ENCODE assay signal across 15 mouse cellular contexts in genomic region chr9:48783292-48783691, GRCm38 (mm10). TPM values are rescaled to one million over a fixed set of nuclear protein-coding genes. Genes with fewer than 3 reads are reported as not detected.
A peak's percentile ranks its signal among the peaks of the same experiment; 100 is the strongest.
DNase-seq lines count a peak whose midpoint lies in the region; ATAC-seq and TF ChIP-seq lines count a peak whose summit lies in the region.
"Had no signal": no experiment of that assay in that cellular context is flagged by ENCODE, and none has a peak within 500 bp of the region (broad histone marks: within the 10 kb centered on the region; RNA-seq: fewer than 3 reads in every experiment).

No protein-coding gene starts in this region.

- H3K4me1 ChIP-seq in kidney, embryonic 15.5 days, result peaks cover 8% of the 10 kb centered on the region; the same call in 1 of the 2 replicates
- H3K4me1 ChIP-seq in testis, adult 2 months (ENCODE audit: control insufficient read depth, insufficient read depth, low read length), result peaks cover 2% of the 10 kb centered on the region; the same call in 1 of the 2 replicates
- H3K4me1 ChIP-seq in heart, embryonic 16.5 days (ENCODE audit: control insufficient read depth, insufficient read depth, low read length), result peaks cover 22% of the 10 kb centered on the region

- no peak overlapping the region for H3K4me3 ChIP-seq in kidney, embryonic 15.5 days (replicated peaks)
- no peak overlapping the region for H3K4me3 ChIP-seq in testis, adult 2 months (ENCODE audit: control insufficient read depth, low read depth, low read length)
- H3K4me3 ChIP-seq in heart, embryonic 16.5 days (ENCODE audit: low read length), result no peak overlapping the region
- H3K4me3 ChIP-seq: embryonic facial prominence, embryonic 15.5 days; forebrain, embryonic 12.5 days had no signal

- H3K27ac ChIP-seq in kidney, embryonic 15.5 days, result no peak overlapping the region
- H3K27ac ChIP-seq in testis, adult 2 months (ENCODE audit: control insufficient read depth, insufficient read depth, low read depth, low read length), result peak overlapping the region; percentile 45; the same call in 1 of the 2 replicates
- peak overlapping the region; percentile 34; the same call in 1 of the 2 replicates for H3K27ac ChIP-seq in heart, embryonic 16.5 days (ENCODE audit: low read length)
- H3K27ac ChIP-seq: embryonic facial prominence, embryonic 15.5 days; forebrain, embryonic 12.5 days had no signal

- WGBS in kidney, embryonic 15.5 days, result 68% methylated on average over 4 of the region's 4 CpGs
- WGBS in heart, embryonic 16.5 days, result 29% methylated on average over 4 of the region's 4 CpGs

- no peak for TF ChIP-seq POLR2A in testis, adult 2 months (IDR thresholded peaks at IDR 0.05; ENCODE audit: control insufficient read depth, low read depth, low read length)

- no peaks in the 10 kb centered on the region for H3K9me3 ChIP-seq in kidney, embryonic 15.5 days (replicated peaks)
- no peaks in the 10 kb centered on the region for H3K9me3 ChIP-seq in heart, embryonic 16.5 days (replicated peaks; ENCODE audit: control insufficient read depth, low read length)
- H3K9me3 ChIP-seq: embryonic facial prominence, embryonic 15.5 days; forebrain, embryonic 12.5 days had no signal

- TF ChIP-seq CTCF in testis, adult 2 months (IDR thresholded peaks at IDR 0.05; ENCODE audit: control insufficient read depth, insufficient read depth, insufficient replicate concordance, low read depth, low read length), result no peak

- H3K4me2 ChIP-seq in kidney, embryonic 15.5 days, result no peak overlapping the region
- H3K4me2 ChIP-seq in heart, embryonic 16.5 days (ENCODE audit: low read depth, low read length), result 0 out of 2 replicates have a peak overlapping the region, but pooled peaks have one; percentile 7
- H3K4me2 ChIP-seq: embryonic facial prominence, embryonic 15.5 days; forebrain, embryonic 12.5 days had no signal

- H3K27me3 ChIP-seq in kidney, embryonic 15.5 days, result peaks cover 37% of the 10 kb centered on the region; the same call in 1 of the 2 replicates
- no peaks in the 10 kb centered on the region for H3K27me3 ChIP-seq in testis, adult 2 months (ENCODE audit: control insufficient read depth, insufficient read depth, low read length)
- no peaks in the 10 kb centered on the region; the same call in none of the 2 replicates for H3K27me3 ChIP-seq in heart, embryonic 16.5 days (ENCODE audit: control insufficient read depth, insufficient read depth, low read length)
- H3K27me3 ChIP-seq: embryonic facial prominence, embryonic 15.5 days; forebrain, embryonic 12.5 days had no signal

- peak; percentile 25 for DNase-seq in kidney, adult 9 months
- no peak for DNase-seq in testis, postnatal 10 days (ENCODE audit: low spot score)
- DNase-seq in natural killer cell, adult 2 months (ENCODE audit: low spot score in 2 of 2), result no peak
- DNase-seq in embryo, embryonic 10.5 days (ENCODE audit: low spot score), result no peak
- DNase-seq: adrenal gland, adult 8-10 months; cerebellum, adult 11-12 months; kidney, adult 8-10 months; thymus, adult 18-20 months had no signal

- H3K9ac ChIP-seq in kidney, embryonic 15.5 days, result no peak overlapping the region
- H3K9ac ChIP-seq in heart, embryonic 16.5 days (ENCODE audit: low read length), result no peak overlapping the region
- H3K9ac ChIP-seq: embryonic facial prominence, embryonic 15.5 days; forebrain, embryonic 12.5 days had no signal

- no peak for ATAC-seq in kidney, embryonic 15.5 days (replicated peaks; ENCODE audit: low FRiP score)
- ATAC-seq in heart, embryonic 16.5 days (replicated peaks; ENCODE audit: extremely low read depth, insufficient read depth, low FRiP score), result peak; percentile 52; the same call in 1 of the 2 replicates
- ATAC-seq: CD4-positive, CD25-positive, alpha-beta regulatory T cell, adult 4 months; midbrain, embryonic 16.5 days had no signal

- no peaks in the 10 kb centered on the region for H3K36me3 ChIP-seq in kidney, embryonic 15.5 days
- no peaks in the 10 kb centered on the region for H3K36me3 ChIP-seq in testis, adult 2 months (ENCODE audit: control insufficient read depth, insufficient read depth, low read length)
- no peaks in the 10 kb centered on the region for H3K36me3 ChIP-seq in heart, embryonic 16.5 days (ENCODE audit: control insufficient read depth, insufficient read depth)
- H3K36me3 ChIP-seq: embryonic facial prominence, embryonic 15.5 days; forebrain, embryonic 12.5 days had no signal

RNA-seq across cellular contexts. Expression of gene Zbtb16, which starts 52.7 kb away (rescaled TPM):
- polyA plus RNA-seq in kidney, embryonic 15.5 days (2015; fragmentation: Nextera tagmentation; extraction: Ambion mirVana), result 1.2 and 2.1 TPM in 2 replicates
- 2.4 and 2.6 TPM in 2 replicates for polyA plus RNA-seq in testis, adult 2 months (2012; rRNA removed)
- polyA plus RNA-seq in heart, embryonic 16.5 days (2015; fragmentation: Nextera tagmentation; extraction: Ambion mirVana), result 10.4 and 10.5 TPM in 2 replicates
- polyA plus RNA-seq: CD4-positive, CD25-positive, alpha-beta regulatory T cell, adult 4 months had no signal
